Mouse (Mus musculus): Measurements from ENCODE around the gene Idh2. TPM values are rescaled to one million over a fixed set of nuclear protein-coding genes. Genes with fewer than 3 reads are reported as not detected.
"Not testable (repeated sequence)": the region's sequence is repeated elsewhere in the genome, so short reads cannot be mapped to it uniquely, and the experiment has no call there.

The Idh2 gene
- 233 and 240 TPM in 2 replicates for total RNA-seq (2017)

- peak; percentile 91 for ATAC-seq (replicated peaks; ENCODE audit: low read depth, poor library complexity, severe bottlenecking)
These were observed at the start of gene Idh2 for GRCm38 (mm10) chr7:80115224-80115590. Idh2 (minus strand) TSS chr7:80115392.

GRCm38 (mm10) chr7:80160945-80161306 lies 45.7 kb upstream of the Idh2 start:
- ATAC-seq (replicated peaks; ENCODE audit: low read depth, poor library complexity, severe bottlenecking): peak; percentile 34; the same call in 1 of the 2 replicates

GRCm38 (mm10) chr7:80160293-80160944 lies 45.2 kb upstream of the Idh2 start:
- ATAC-seq (replicated peaks; ENCODE audit: low read depth, poor library complexity, severe bottlenecking): no peak

- ATAC-seq (replicated peaks; ENCODE audit: low read depth, poor library complexity, severe bottlenecking): no peak
These were observed 43.5 kb upstream of the Idh2 start for GRCm38 (mm10) chr7:80158496-80159268.

- peak; percentile 63 for ATAC-seq (replicated peaks; ENCODE audit: low read depth, poor library complexity, severe bottlenecking)
These were observed 41.6 kb upstream of the Idh2 start for GRCm38 (mm10) chr7:80156711-80157227.

GRCm38 (mm10) chr7:80154689-80155088 lies 39.5 kb upstream of the Idh2 start:
- peak; percentile 42; the same call in 1 of the 2 replicates for ATAC-seq (replicated peaks; ENCODE audit: low read depth, poor library complexity, severe bottlenecking)

GRCm38 (mm10) chr7:80152756-80153155 lies 37.6 kb upstream of the Idh2 start:
- ATAC-seq (replicated peaks; ENCODE audit: low read depth, poor library complexity, severe bottlenecking): no peak

GRCm38 (mm10) chr7:80152152-80152551 lies 37.0 kb upstream of the Idh2 start:
- no peak for ATAC-seq (replicated peaks; ENCODE audit: low read depth, poor library complexity, severe bottlenecking)

- no peak for ATAC-seq (replicated peaks; ENCODE audit: low read depth, poor library complexity, severe bottlenecking)
These were observed 34.2 kb upstream of the Idh2 start for GRCm38 (mm10) chr7:80149356-80149755.

- peak; percentile 26; the same call in 1 of the 2 replicates for ATAC-seq (replicated peaks; ENCODE audit: low read depth, poor library complexity, severe bottlenecking)
These were observed 30.9 kb upstream of the Idh2 start for GRCm38 (mm10) chr7:80146077-80146476.

- no peak for ATAC-seq (replicated peaks; ENCODE audit: low read depth, poor library complexity, severe bottlenecking)
These were observed 29.5 kb upstream of the Idh2 start for GRCm38 (mm10) chr7:80144695-80145094.

GRCm38 (mm10) chr7:80143331-80144273 lies 28.4 kb upstream of the Idh2 start:
- peak; percentile 82 for ATAC-seq (replicated peaks; ENCODE audit: low read depth, poor library complexity, severe bottlenecking)

- ATAC-seq (replicated peaks; ENCODE audit: low read depth, poor library complexity, severe bottlenecking): peak; percentile 64
These were observed 25.6 kb upstream of the Idh2 start for GRCm38 (mm10) chr7:80140815-80141214.

GRCm38 (mm10) chr7:80138375-80138774 lies 23.2 kb upstream of the Idh2 start:
- no peak for ATAC-seq (replicated peaks; ENCODE audit: low read depth, poor library complexity, severe bottlenecking)

- no peak for ATAC-seq (replicated peaks; ENCODE audit: low read depth, poor library complexity, severe bottlenecking)
These were observed 20.0 kb upstream of the Idh2 start for GRCm38 (mm10) chr7:80135173-80135532.

- ATAC-seq (replicated peaks; ENCODE audit: low read depth, poor library complexity, severe bottlenecking): no peak
These were observed 19.4 kb upstream of the Idh2 start for GRCm38 (mm10) chr7:80134454-80135172.

GRCm38 (mm10) chr7:80132541-80132940 lies 17.3 kb upstream of the Idh2 start:
- peak; percentile 81 for ATAC-seq (replicated peaks; ENCODE audit: low read depth, poor library complexity, severe bottlenecking)

GRCm38 (mm10) chr7:80131315-80131714 lies 16.1 kb upstream of the Idh2 start:
- not testable (repeated sequence) for ATAC-seq (replicated peaks; ENCODE audit: low read depth, poor library complexity, severe bottlenecking)

- ATAC-seq (replicated peaks; ENCODE audit: low read depth, poor library complexity, severe bottlenecking): no peak
These were observed 15.3 kb upstream of the Idh2 start for GRCm38 (mm10) chr7:80130344-80131055.
